Mouse (Mus musculus) gastrocnemius, adult 2 months (tissue): Measurements from ENCODE around the gene Chchd4. TPM values are rescaled to one million over a fixed set of nuclear protein-coding genes. Genes with fewer than 3 reads are reported as not detected.
A peak's percentile ranks its signal among the peaks of the same experiment; 100 is the strongest.
"Not testable (repeated sequence)": the region's sequence is repeated elsewhere in the genome, so short reads cannot be mapped to it uniquely, and the experiment has no call there.

Experiments
- DNase-seq: peaks from one replicate; pipeline ENCODE4 v3.0.0; 2022
- H3K27ac ChIP-seq: fragments of 200-600 bp; 2 replicates; pipeline ENCODE4 v1.8.1; 2022; ENCODE audit warnings: mild to moderate bottlenecking
- H3K4me3 ChIP-seq: fragments of 200-600 bp; 2 replicates; pipeline ENCODE4 v1.8.1; 2022; ENCODE audit warnings: mild to moderate bottlenecking, moderate library complexity
- CTCF ChIP-seq: fragments of 200-600 bp; IDR thresholded peaks from 2 replicates; pipeline ENCODE4 v1.8.1; 2022; ENCODE audit warnings: antibody characterized with exemption, mild to moderate bottlenecking, moderate library complexity
- intact Hi-C: fragments of 180-260 bp; cut with DNase I; formaldehyde crosslinking; loops from one replicate; pipeline ENCODE4 v1.15.1; 2025
- total RNA-seq, 2 experiments: library from RNA; stranded (reverse); gene quantifications; 2 replicates each; pipeline ENCODE4 v1.2.3; 2021

The Chchd4 gene
- total RNA-seq, 2 experiments from 2014 or later: 8.0 to 10.2 TPM

DNA sequence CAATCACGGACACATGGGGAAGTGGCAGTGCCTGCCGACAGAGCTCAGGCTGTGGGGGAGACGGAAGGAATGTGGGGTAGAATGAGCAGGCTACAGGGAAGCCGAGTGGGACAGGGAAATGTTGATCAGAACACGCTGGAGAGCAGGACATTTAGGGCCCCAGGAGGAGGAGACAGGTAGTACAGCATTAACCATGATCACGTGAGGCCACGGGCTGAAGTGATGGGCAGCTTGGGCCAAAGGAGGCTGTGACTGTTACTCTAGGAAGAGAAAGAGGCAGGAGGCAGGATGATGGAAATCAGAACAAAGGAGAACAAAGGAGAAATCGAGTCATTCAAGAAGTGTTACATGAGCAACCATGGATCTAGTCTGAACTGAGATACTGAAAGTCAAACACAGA is 21.2 kb upstream of the Chchd4 start:
- H3K27ac ChIP-seq: no peak overlapping the region
- no peak for TF ChIP-seq CTCF
- DNase-seq: no peak
- no peak overlapping the region for H3K4me3 ChIP-seq
- intact Hi-C loops: no loop called here

- DNase-seq: no peak
- intact Hi-C loops: no loop called here
- Histone ChIP-seq H3K4me3 (no peak overlapping the region), H3K27ac (no peak overlapping the region)
- TF ChIP-seq CTCF: no peak
Measured at GRCm38 (mm10) chr6:91493053-91493452, 19.7 kb upstream of the Chchd4 start.

DNA sequence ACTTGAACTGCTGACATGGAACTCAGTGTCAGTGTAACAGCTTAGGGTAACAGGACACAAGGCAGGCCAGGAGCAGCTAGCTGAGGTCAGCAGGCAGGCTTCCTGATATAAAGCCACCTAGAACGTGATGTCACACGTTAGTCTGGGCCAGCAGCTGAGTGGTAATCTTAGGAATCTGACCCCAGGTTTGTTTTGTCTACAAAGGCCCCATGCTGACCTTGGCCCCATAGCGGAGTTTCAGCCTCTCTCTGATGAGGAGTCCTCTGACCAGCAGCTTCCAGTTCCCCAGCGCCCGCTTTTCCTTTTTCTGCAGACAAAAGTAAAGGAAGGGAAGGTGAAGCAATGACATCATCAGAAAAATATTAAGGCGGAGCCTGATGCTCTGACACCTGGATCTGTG is 17.7 kb upstream of the Chchd4 start:
- intact Hi-C loops: no loop called here
- H3K27ac ChIP-seq: peak overlapping the region; percentile 86; the same call in 1 of the 2 replicates
- no peak overlapping the region for H3K4me3 ChIP-seq
- no peak for DNase-seq
- no peak for TF ChIP-seq CTCF

- H3K27ac ChIP-seq: peak overlapping the region; percentile 86
Measured at GRCm38 (mm10) chr6:91489872-91490271, 16.5 kb upstream of the Chchd4 start.

DNA sequence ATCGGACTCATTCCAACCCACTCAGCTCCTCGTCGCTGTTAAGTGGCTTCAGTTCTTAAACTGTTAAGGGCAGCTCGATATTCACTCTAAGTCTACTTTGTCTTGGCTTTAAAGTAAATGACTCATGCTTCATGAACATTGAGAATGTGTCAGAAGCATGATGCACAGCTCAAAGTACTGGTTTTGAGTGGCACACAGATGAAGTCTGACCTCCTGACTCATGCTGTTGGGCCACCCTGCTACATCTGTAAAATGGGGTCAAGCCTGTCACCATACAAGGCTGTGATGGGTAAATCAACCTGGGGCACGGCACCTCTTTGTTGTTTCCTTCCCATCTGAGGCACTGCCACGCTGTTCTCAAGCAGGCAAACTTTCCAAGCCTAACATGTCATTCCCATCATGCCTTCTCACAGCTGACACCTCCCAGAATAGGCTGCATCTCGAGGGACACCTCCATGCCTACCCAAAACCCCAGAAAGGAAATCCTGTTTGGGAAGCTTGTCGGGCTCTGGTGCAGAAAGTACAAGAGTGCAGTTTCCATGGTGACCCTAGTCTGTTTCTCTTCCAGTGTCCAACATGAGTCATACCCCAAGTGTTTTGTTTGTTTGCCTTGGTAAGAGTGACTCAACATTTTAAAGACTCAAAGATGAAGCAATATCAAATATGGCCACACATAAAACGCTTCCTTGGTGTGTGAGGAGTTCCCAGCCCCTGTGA is 15.3 kb upstream of the Chchd4 start:
- DNase-seq: no peak
- Histone ChIP-seq H3K4me3 (peak overlapping the region; percentile 47), H3K27ac (peak overlapping the region; percentile 86)
- intact Hi-C loops: no loop called here
- TF ChIP-seq CTCF: no peak

More at GRCm38 (mm10) chr6:91489872-91490271, 16.5 kb upstream of the Chchd4 start:
- H3K4me3 ChIP-seq: peak overlapping the region; percentile 47
- peak; percentile 62 for DNase-seq
- no peak for TF ChIP-seq CTCF
- intact Hi-C loops: no loop called here

- no peak for TF ChIP-seq CTCF
- DNase-seq: peak; percentile 48
- intact Hi-C loops: no loop called here
- peak overlapping the region; percentile 86 for H3K27ac ChIP-seq
- H3K4me3 ChIP-seq: no peak overlapping the region
Measured at GRCm38 (mm10) chr6:91486736-91487453, 13.5 kb upstream of the Chchd4 start.

- peak; percentile 68 for DNase-seq
Measured at GRCm38 (mm10) chr6:91483371-91483770, 10.0 kb upstream of the Chchd4 start.

GRCm38 (mm10) chr6:91476541-91476940 is 3.2 kb upstream of the Chchd4 start:
- intact Hi-C loops: no loop called here
- Histone ChIP-seq H3K27ac (peak overlapping the region; percentile 55), H3K4me3 (no peak overlapping the region)
- no peak for TF ChIP-seq CTCF
- DNase-seq: no peak

More at GRCm38 (mm10) chr6:91483371-91483770, 10.0 kb upstream of the Chchd4 start:
- TF ChIP-seq CTCF: no peak
- intact Hi-C loops: no loop called here
- no peak overlapping the region for H3K4me3 ChIP-seq
- peak overlapping the region; percentile 88 for H3K27ac ChIP-seq

- DNase-seq: peak; percentile 73
- peak overlapping the region; percentile 91 for H3K4me3 ChIP-seq
- no peak for TF ChIP-seq CTCF
- peak overlapping the region; percentile 95 for H3K27ac ChIP-seq
- intact Hi-C loops: no loop called here
Measured at GRCm38 (mm10) chr6:91474441-91475190, 1.3 kb upstream of the Chchd4 start.

DNA sequence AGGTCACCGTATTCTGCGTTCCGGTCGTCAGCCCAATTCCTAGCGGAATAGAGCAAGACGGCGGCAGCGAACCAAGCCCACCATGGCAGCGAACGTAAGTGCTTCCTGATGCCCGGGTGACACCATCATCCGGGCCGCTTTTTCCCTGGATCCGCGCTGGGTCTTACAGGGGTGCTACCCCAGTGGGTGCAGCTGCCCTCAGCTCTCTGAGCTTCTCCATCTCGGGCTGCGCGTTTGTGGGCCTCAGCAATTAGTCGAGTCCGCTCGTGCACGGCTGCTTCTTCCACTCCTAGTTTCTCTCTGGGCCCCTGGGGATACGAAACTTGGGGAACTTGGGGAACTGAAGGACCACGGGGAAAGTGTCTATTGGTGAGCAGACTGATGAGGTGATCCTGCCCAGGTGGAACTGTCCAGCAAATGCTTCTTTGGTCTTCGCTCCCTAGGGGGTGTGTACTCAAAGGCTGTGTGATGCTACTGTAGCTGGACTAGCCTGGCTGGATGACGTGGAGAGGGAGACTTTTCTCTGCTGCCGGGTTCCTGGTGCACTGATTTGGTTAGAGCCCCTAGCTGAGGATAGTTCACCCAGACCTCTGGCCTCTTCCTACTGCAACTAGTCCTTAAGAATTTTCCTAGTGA is 577 bp upstream of the Chchd4 start:
- intact Hi-C loops: loop anchor here (2.0 kb wide), 1 partner anchor 41 kb away; the partner anchor contains the start of genes Lsm3 and Xpc
- peak overlapping the region; percentile 91 for H3K4me3 ChIP-seq
- TF ChIP-seq CTCF: no peak
- DNase-seq: no peak
- peak overlapping the region; percentile 95 for H3K27ac ChIP-seq

DNA sequence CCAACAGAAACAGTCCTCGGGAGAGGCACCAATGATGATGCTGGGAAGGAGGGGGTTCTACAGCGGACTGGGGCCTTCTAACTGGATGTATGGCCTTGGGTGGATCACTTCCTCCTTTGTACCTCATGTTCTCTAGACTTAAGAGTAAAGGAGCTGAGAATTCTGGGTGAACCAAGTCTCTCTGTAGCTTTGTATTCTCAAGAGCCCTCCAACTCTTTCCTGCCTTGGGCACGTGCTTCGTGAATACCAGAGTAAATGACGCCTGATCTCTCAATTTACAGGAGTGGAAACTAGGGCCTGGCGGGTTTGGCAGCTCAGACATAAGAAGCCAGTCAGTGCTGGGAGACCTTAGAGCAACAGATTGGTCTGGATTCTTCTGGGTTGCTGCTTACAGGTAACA is 1.0 kb downstream of the Chchd4 start:
- DNase-seq: no peak
- Histone ChIP-seq H3K4me3 (peak overlapping the region; percentile 91), H3K27ac (peak overlapping the region; percentile 95)
- intact Hi-C loops: loop anchor here (2.0 kb wide), 1 partner anchor 42 kb away; the partner anchor contains the start of genes Lsm3 and Xpc
- no peak for TF ChIP-seq CTCF

GRCm38 (mm10) chr6:91471427-91471826 is 1.9 kb downstream of the Chchd4 start:
- DNase-seq, H3K4me3 ChIP-seq, intact Hi-C loops: not testable (repeated sequence)

More at GRCm38 (mm10) chr6:91471427-91471826, 1.9 kb downstream of the Chchd4 start:
- H3K27ac ChIP-seq: not testable (repeated sequence)
